Mouse (Mus musculus): ENCODE data around the gene Fbxl7. TPM values are rescaled to one million over a fixed set of nuclear protein-coding genes. Genes with fewer than 3 reads are reported as not detected.

Fbxl7 gene
- 0.86 and 1.3 TPM in 2 replicates for polyA plus RNA-seq (2012; rRNA removed)

GRCm38 (mm10) chr15:26895251-26895711 is at the start of gene Fbxl7:
Fbxl7 (minus strand) TSS chr15:26895580.
- under 1% methylated on average over 58 of the region's 58 CpGs for WGBS
- DNase-seq (ENCODE audit: low read depth, low spot score) = no peak

GRCm38 (mm10) chr15:26922026-26922425 is 26.6 kb upstream of the Fbxl7 start:
- 72% methylated on average over 2 of the region's 2 CpGs for WGBS
- no peak for DNase-seq (ENCODE audit: low read depth, low spot score)

- DNase-seq (ENCODE audit: low read depth, low spot score) = no peak
These were observed 18.0 kb upstream of the Fbxl7 start for GRCm38 (mm10) chr15:26913427-26913826.

GRCm38 (mm10) chr15:26895761-26896160 is 381 bp upstream of the Fbxl7 start:
- under 1% methylated on average over 14 of the region's 14 CpGs for WGBS
- DNase-seq (ENCODE audit: low read depth, low spot score) = no peak

GRCm38 (mm10) chr15:26894801-26895229 is 565 bp downstream of the Fbxl7 start:
- WGBS = 1% methylated on average over 28 of the region's 28 CpGs
- no peak for DNase-seq (ENCODE audit: low read depth, low spot score)

- no peak for DNase-seq (ENCODE audit: low read depth, low spot score)
- 8% methylated on average over 12 of the region's 12 CpGs for WGBS
These were observed 1.2 kb downstream of the Fbxl7 start for GRCm38 (mm10) chr15:26894031-26894655.

GRCm38 (mm10) chr15:26893136-26893535 is 2.2 kb downstream of the Fbxl7 start:
- WGBS = 37% methylated on average over 4 of the region's 4 CpGs
- no peak for DNase-seq (ENCODE audit: low read depth, low spot score)

- no peak for DNase-seq (ENCODE audit: low read depth, low spot score)
- 72% methylated on average over 5 of the region's 5 CpGs for WGBS
These were observed 5.4 kb downstream of the Fbxl7 start for GRCm38 (mm10) chr15:26889971-26890370.

GRCm38 (mm10) chr15:26888170-26888569 is 7.2 kb downstream of the Fbxl7 start:
- WGBS = 77% methylated on average over 10 of the region's 10 CpGs
- DNase-seq (ENCODE audit: low read depth, low spot score) = no peak

- DNase-seq (ENCODE audit: low read depth, low spot score) = no peak
- 36% methylated on average over 2 of the region's 2 CpGs for WGBS
These were observed 9.4 kb downstream of the Fbxl7 start for GRCm38 (mm10) chr15:26885979-26886378.

- no peak for DNase-seq (ENCODE audit: low read depth, low spot score)
- WGBS = 82% methylated on average over 8 of the region's 8 CpGs
These were observed 15.0 kb downstream of the Fbxl7 start for GRCm38 (mm10) chr15:26880212-26880956.

GRCm38 (mm10) chr15:26875687-26876086 is 19.7 kb downstream of the Fbxl7 start:
- WGBS = 8% methylated on average over 4 of the region's 4 CpGs
- no peak for DNase-seq (ENCODE audit: low read depth, low spot score)

- DNase-seq (ENCODE audit: low read depth, low spot score) = no peak
- 91% methylated on average over 1 of the region's 1 CpGs for WGBS
These were observed 23.1 kb downstream of the Fbxl7 start for GRCm38 (mm10) chr15:26872234-26872633.

GRCm38 (mm10) chr15:26869197-26869596 is 26.2 kb downstream of the Fbxl7 start:
- no peak for DNase-seq (ENCODE audit: low read depth, low spot score)
- 76% methylated on average over 3 of the region's 3 CpGs for WGBS

GRCm38 (mm10) chr15:26867521-26867920 is 27.9 kb downstream of the Fbxl7 start:
- DNase-seq (ENCODE audit: low read depth, low spot score) = no peak
- 66% methylated on average over 5 of the region's 5 CpGs for WGBS

GRCm38 (mm10) chr15:26862173-26862572 is 33.2 kb downstream of the Fbxl7 start:
- DNase-seq (ENCODE audit: low read depth, low spot score) = no peak
- WGBS = 72% methylated on average over 2 of the region's 2 CpGs

- 61% methylated on average over 1 of the region's 1 CpGs for WGBS
- no peak for DNase-seq (ENCODE audit: low read depth, low spot score)
These were observed 45.8 kb downstream of the Fbxl7 start for GRCm38 (mm10) chr15:26849626-26850025.

- no peak for DNase-seq (ENCODE audit: low read depth, low spot score)
- 70% methylated on average over 6 of the region's 6 CpGs for WGBS
These were observed 53.2 kb downstream of the Fbxl7 start for GRCm38 (mm10) chr15:26842216-26842615.

- 98% methylated on average over 1 of the region's 1 CpGs for WGBS
- no peak for DNase-seq (ENCODE audit: low read depth, low spot score)
These were observed 57.0 kb downstream of the Fbxl7 start for GRCm38 (mm10) chr15:26838386-26838785.

- no peak for DNase-seq (ENCODE audit: low read depth, low spot score)
- 65% methylated on average over 3 of the region's 3 CpGs for WGBS
These were observed 58.2 kb downstream of the Fbxl7 start for GRCm38 (mm10) chr15:26837200-26837599.

GRCm38 (mm10) chr15:26834415-26834814 is 61.0 kb downstream of the Fbxl7 start:
- 76% methylated on average over 5 of the region's 5 CpGs for WGBS
- no peak for DNase-seq (ENCODE audit: low read depth, low spot score)

Data from large intestine, adult 2 months (tissue).